Mouse (Mus musculus) spleen, adult 12 weeks (tissue): ENCODE data around the gene 4930544D05Rik.
"Not testable (repeated sequence)": the region's sequence is repeated elsewhere in the genome, so short reads cannot be mapped to it uniquely, and the experiment has no call there.

Source experiments
- DNase-seq: peaks from one replicate; pipeline ENCODE4 v3.0.0; 2022; ENCODE audit warnings: low spot score

Gene 4930544D05Rik

GRCm38 (mm10) chr11:70615516-70616093 lies at the start of gene 4930544D05Rik:
TSS of gene 4930544D05Rik (plus strand) at chr11:70615848.
- no peak for DNase-seq

GRCm38 (mm10) chr11:70566586-70566985 lies 49.1 kb upstream of the 4930544D05Rik start:
- no peak for DNase-seq

- not testable (repeated sequence) for DNase-seq
Observed at GRCm38 (mm10) chr11:70570614-70571013, 45.0 kb upstream of the 4930544D05Rik start.

DNA sequence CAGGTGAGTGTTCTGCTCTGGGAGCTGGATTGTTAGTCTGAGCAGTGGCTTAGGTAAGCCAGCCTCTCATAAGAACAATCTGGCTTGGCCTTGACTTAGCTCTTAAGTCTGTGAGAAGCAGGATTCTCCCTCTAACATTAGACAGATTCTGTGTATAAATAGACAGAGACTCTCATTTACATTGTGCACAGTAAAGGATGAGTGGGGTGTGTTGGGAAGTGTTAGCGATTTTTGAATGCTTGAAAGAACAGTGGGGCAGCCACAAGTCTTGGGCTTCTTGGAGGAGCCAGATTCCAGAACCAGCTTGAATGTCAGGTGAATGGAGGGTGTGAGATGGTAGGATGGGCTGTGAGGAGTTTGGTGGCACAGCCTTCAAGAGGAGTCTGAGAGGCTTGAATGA lies 44.0 kb upstream of the 4930544D05Rik start:
- DNase-seq = no peak

- no peak for DNase-seq
Observed at GRCm38 (mm10) chr11:70572348-70572902, 43.2 kb upstream of the 4930544D05Rik start.

DNA sequence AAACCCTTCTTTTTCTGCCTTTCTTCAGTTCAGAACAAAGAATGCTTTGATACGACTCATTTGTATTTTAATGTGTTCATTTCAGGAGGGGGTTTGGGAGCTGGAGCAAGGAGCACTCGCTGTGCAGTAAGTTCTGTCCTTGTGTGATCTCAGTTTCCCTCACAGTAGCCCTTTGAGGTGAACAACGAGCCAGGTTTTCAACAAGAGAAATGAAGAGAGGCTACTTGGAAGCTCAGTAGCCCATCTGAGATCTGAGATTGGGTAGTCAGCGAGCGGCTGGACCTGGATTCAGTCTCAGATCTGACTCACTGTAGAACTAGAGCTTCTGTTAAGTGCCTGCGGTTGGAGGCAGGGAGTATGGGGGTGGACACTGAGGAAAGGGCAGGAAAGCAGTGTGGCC lies 41.8 kb upstream of the 4930544D05Rik start:
- no peak for DNase-seq

GRCm38 (mm10) chr11:70577201-70577600 lies 38.4 kb upstream of the 4930544D05Rik start:
- no peak for DNase-seq

DNA sequence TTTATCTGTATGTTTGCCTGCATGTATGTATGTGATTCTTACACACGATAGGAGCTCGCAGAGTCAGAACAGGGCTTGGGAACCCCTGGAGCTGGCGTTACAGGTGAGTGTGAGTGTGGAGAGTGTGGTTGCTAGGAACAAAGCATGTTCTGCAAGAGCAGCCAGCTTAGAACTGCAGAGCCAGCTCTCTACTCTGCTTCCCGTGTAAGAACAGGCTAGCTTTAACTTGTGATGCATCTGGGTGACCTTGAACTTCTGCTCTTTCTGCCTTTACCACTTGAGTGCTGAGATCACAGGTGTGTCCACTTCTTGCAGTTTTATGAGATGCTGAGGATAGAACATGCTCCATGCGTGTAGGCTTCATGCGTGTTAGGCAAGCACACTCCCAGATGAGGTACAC lies 36.7 kb upstream of the 4930544D05Rik start:
- no peak for DNase-seq

GRCm38 (mm10) chr11:70579710-70580357 lies 35.8 kb upstream of the 4930544D05Rik start:
- DNase-seq = no peak

DNA sequence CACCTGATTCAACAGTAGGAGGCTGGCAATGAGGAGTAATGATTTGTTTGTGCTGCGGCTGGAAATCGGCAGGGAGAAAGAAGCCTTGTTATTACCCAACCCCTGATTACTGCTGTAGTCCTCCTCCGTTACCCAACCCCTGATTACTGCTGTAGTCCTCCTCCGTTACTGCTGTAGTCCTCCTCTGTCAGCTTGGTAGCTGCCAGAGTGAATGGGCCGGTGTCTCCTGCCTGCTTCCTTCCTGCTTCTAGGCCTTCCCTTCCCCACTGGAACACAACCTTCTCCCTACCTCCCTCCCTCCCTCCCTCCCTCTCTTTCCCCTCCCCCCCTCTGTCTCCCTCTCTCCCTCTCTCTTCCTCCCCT lies 35.3 kb upstream of the 4930544D05Rik start:
- DNase-seq = no peak

DNA sequence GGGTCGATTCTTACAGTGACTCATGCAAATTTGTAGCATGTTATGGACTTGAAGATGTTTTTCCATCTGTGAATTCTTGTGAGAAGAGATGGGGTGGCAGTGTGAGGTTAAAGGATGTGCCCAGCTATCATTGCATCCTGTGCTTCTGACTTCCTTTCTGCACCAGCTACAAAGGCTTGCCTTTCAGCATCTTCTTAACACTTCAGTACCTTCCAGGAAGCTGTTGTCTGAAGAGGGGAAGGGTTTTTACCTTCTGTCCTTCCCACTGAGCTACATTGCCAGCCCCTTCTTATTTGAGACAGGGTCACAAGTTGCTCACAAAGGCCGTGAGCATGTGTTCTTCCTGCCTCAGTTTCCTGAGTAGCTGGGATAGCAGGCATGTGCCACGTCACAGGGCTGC lies 34.7 kb upstream of the 4930544D05Rik start:
- DNase-seq = no peak

DNA sequence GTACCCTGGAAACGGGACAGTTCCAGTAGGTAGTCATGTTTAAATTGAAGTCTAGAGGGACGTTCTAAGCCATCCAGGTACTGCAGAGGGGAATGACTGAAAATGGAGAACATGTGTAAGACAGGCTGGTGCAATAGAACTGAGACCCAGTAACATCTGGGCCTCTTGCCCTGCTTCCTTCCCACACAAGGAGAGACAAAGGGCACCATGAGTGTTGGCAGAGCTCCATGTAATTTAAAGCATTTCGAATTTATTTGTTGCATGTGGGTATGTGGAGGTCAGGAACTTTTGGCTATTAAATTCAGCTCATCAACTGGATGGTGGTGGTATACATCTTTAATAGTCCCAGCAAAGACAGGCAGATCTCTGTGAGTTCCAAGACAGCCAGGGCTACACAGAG lies 33.5 kb upstream of the 4930544D05Rik start:
- no peak for DNase-seq

DNA sequence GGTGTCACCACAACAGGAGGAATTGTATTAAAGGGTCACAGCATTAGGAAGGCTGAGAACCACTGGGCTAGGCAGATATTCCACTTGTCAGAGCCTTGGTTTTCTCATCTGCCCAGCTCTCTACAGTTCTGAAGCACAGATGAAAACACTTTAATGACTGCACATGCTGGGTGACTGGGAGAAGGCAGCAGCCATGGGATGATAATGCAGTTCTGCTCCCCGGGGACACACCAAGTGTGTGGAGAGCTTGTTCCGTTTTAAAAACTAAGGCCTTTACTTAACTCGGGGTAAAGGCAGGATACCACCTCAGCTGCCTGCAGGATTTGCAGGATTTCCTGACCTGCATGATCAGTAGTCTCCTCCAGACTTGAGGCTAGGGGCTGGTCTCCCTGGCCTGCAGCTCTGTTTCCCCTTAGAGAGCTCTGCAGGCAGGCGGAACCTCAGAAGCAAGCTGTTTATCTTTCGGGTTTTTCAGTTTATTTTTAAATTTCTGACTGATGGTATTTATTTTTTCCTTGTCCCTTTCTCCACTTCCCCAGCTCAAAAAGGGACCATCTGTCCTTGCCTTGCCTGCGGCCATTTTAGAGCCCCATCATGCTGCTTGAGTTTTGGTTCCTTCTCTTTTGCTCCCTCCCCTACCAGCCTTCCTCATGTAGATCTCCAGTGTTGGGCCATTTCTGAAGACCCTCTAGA lies 32.5 kb upstream of the 4930544D05Rik start:
- DNase-seq = no peak

GRCm38 (mm10) chr11:70583775-70584174 lies 31.9 kb upstream of the 4930544D05Rik start:
- DNase-seq = no peak

DNA sequence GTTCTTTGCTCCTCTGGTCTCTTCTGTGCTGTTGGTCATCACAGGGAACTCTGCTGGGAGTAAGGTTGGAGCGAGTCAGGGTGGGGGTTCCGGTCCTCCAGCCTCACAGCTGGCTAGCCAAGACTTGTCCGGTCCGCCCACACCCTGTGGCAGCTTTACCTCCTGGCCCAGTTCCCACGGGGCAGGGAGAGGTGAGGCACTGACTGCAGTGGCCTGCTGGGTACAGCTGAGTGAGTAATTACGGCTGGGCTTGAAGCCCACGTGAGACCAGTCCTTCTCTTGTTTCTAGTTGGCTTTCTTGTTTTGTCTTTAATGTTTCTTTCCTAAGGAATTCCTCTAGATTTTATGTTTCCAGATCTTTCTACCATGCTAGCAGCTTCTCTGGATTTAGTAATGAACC lies 30.2 kb upstream of the 4930544D05Rik start:
- no peak for DNase-seq

GRCm38 (mm10) chr11:70586261-70586660 lies 29.4 kb upstream of the 4930544D05Rik start:
- no peak for DNase-seq

GRCm38 (mm10) chr11:70586954-70587353 lies 28.7 kb upstream of the 4930544D05Rik start:
- DNase-seq = no peak

DNA sequence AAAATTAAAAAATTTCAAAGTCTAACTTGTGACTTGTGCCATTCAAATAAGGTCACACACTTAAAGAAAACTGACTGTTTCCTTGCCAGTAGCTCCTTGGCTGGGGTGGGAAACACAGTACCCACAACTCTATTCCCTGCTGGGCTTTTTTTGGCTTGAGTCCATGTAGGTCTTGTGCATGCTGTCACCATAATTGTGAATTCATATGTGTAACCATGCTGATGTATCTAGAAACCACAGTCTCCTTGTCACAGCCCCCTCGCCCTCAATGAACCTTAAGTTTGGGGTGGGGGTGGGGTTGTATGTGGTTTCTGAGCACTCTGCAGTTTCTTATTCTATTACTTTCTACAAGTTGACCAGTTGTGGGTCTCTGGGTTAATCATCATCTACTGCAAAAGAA lies 23.9 kb upstream of the 4930544D05Rik start:
- DNase-seq = no peak

DNA sequence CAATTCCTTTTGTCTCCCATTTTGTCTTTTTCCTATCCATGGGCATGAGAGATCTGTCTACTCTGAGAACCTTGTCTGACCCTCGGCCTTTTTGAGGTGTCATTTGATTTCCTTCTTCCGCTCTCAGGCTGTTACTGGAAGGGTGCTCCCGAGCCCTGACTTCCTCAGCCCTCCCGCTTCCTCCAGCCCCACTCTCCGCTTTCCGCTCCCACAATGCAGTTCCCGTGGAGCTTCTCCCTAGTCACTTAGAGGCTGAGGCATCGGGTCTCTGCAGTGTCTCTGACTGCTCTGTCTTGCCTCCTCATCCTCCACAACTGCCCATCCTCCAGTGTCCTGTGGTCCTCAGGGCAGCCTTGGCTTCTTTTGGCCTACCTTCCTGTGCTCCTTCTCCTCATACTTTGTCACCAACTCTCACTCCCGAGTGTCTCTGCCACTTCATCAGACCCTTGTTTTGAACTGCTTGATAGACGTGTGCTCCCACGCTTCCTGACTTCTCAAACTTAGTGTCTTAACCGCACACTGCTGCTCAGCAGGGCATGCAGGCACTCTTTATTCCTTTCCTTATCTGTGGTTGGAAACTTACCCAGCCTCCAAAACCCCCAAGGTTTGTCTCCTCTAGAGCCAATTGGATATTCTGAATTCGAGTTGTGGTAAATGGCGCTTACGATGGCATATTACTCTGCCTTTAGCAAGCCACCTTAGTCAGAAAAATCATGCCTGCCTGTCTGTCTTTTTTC lies 21.2 kb upstream of the 4930544D05Rik start:
- no peak for DNase-seq

DNA sequence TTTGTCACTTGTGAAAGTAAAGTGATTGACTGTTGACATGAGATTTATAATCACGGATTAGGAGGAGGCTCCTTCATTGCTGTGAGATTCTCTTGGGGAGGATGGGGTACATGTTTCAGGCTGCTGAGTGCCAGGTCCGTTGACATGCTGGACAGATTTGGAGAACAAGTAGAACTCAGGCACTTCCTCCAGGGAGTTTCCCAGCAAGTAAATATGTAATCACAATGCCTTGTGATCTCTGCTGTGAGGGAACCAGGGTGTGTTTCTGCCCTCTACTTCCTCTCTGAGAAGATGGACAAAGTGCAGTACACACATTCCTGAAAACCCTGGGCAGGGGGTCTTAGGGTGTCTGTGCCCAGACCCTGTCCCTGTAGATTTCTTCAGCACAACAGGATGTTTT lies 20.0 kb upstream of the 4930544D05Rik start:
- no peak for DNase-seq

GRCm38 (mm10) chr11:70596094-70596493 lies 19.6 kb upstream of the 4930544D05Rik start:
- no peak for DNase-seq

- no peak for DNase-seq
Observed at GRCm38 (mm10) chr11:70597301-70597700, 18.3 kb upstream of the 4930544D05Rik start.
